Comparison of ENCODE assay signal across 14 mouse cellular contexts in the genomic region with DNA sequence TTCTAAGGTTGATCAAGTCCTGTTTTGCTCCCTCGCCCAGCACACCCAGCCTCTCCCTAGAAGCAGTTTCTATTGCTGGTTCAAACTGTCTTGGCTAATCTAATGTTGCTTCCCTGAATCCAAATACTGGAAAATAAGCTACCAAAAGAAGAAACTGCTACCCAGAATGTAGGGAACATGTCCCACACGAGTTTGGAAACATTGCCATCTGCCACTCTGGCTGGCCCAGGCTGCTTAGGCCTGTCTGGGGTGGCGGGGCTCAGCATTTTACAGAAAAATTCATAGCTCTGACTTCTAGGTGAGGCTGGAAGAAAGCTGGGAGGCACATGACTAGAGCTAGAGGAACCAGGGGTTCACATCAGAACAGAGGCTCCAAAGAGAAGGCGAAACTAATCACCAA.
DNase-seq lines count a peak whose midpoint lies in the region; ATAC-seq and TF ChIP-seq lines count a peak whose summit lies in the region.
"Had no signal": no experiment of that assay in that cellular context is flagged by ENCODE, and none has a peak within 500 bp of the region (broad histone marks: within the 10 kb centered on the region; RNA-seq: fewer than 3 reads in every experiment).

No protein-coding gene starts in this region.

- no peak overlapping the region for H3K9ac ChIP-seq in embryonic facial prominence, embryonic 13.5 days
- H3K9ac ChIP-seq in hindbrain, postnatal 0 days (replicated peaks; ENCODE audit: low read length) = no peak overlapping the region
- no peak overlapping the region for H3K9ac ChIP-seq in midbrain, embryonic 14.5 days (replicated peaks; ENCODE audit: low read length)
- H3K9ac ChIP-seq: limb, embryonic 13.5 days; liver, postnatal 0 days; stomach, embryonic 15.5 days had no signal

- H3K4me3 ChIP-seq in embryonic facial prominence, embryonic 13.5 days = no peak overlapping the region
- no peak overlapping the region for H3K4me3 ChIP-seq in hindbrain, postnatal 0 days (ENCODE audit: low read length)
- no peak overlapping the region for H3K4me3 ChIP-seq in midbrain, embryonic 14.5 days (replicated peaks; ENCODE audit: low read depth, low read length)
- H3K4me3 ChIP-seq: limb, embryonic 13.5 days; stomach, embryonic 15.5 days had no signal

- H3K9me3 ChIP-seq in embryonic facial prominence, embryonic 13.5 days = no peaks in the 10 kb centered on the region
- H3K9me3 ChIP-seq in hindbrain, postnatal 0 days (ENCODE audit: low read length) = no peaks in the 10 kb centered on the region
- H3K9me3 ChIP-seq in midbrain, embryonic 14.5 days (ENCODE audit: control insufficient read depth, low read length) = no peaks in the 10 kb centered on the region
- H3K9me3 ChIP-seq: limb, embryonic 13.5 days; stomach, embryonic 15.5 days had no signal

- DNase-seq in frontal cortex, postnatal 25 days (ENCODE audit: low spot score in 2 of 2) = no peak
- DNase-seq in hindbrain, postnatal 0 days (ENCODE audit: low spot score) = no peak
- no peak for DNase-seq in midbrain, embryonic 14.5 days
- no peak for DNase-seq in lung, adult 18-20 months
- no peak for DNase-seq in urinary bladder, postnatal 4 days (ENCODE audit: low spot score in 2 of 2)
- no peak for DNase-seq in heart, adult 11 months
- DNase-seq: cerebellum, adult 9-10 months; embryo, embryonic 11 days; liver, postnatal 0 days; thymus, postnatal 14 days had no signal

- peak overlapping the region; percentile 34; the same call in 1 of the 2 replicates for H3K27ac ChIP-seq in embryonic facial prominence, embryonic 13.5 days
- H3K27ac ChIP-seq in hindbrain, postnatal 0 days = peak overlapping the region; percentile 26; the same call in 1 of the 2 replicates
- peak overlapping the region; percentile 49; the same call in 1 of the 2 replicates for H3K27ac ChIP-seq in midbrain, embryonic 14.5 days (replicated peaks; ENCODE audit: low read depth, low read length)
- H3K27ac ChIP-seq: stomach, embryonic 15.5 days had no signal

- WGBS in embryonic facial prominence, embryonic 13.5 days = 70% methylated on average over 4 of the region's 4 CpGs
- 82% methylated on average over 4 of the region's 4 CpGs for WGBS in hindbrain, postnatal 0 days
- WGBS in midbrain, embryonic 14.5 days = 70% methylated on average over 4 of the region's 4 CpGs

- peaks cover 7% of the 10 kb centered on the region for H3K4me1 ChIP-seq in embryonic facial prominence, embryonic 13.5 days
- H3K4me1 ChIP-seq in hindbrain, postnatal 0 days (ENCODE audit: insufficient read depth, low read length) = no peaks in the 10 kb centered on the region
- H3K4me1 ChIP-seq in midbrain, embryonic 14.5 days (ENCODE audit: control insufficient read depth, insufficient read depth, low read length) = peaks cover 23% of the 10 kb centered on the region
- H3K4me1 ChIP-seq: stomach, embryonic 15.5 days had no signal

- no peaks in the 10 kb centered on the region for H3K27me3 ChIP-seq in embryonic facial prominence, embryonic 13.5 days
- H3K27me3 ChIP-seq in hindbrain, postnatal 0 days (ENCODE audit: insufficient read depth, low read length) = no peaks in the 10 kb centered on the region
- no peaks in the 10 kb centered on the region for H3K27me3 ChIP-seq in midbrain, embryonic 14.5 days (ENCODE audit: control insufficient read depth, insufficient read depth, low read length)
- H3K27me3 ChIP-seq: limb, embryonic 13.5 days; stomach, embryonic 15.5 days had no signal

- no peak for TF ChIP-seq CTCF in hindbrain, postnatal 0 days (IDR thresholded peaks at IDR 0.05; ENCODE audit: low read depth)

- H3K36me3 ChIP-seq in embryonic facial prominence, embryonic 13.5 days = peaks cover 11% of the 10 kb centered on the region
- H3K36me3 ChIP-seq in hindbrain, postnatal 0 days (ENCODE audit: insufficient read depth, low read length) = no peaks in the 10 kb centered on the region
- H3K36me3 ChIP-seq in midbrain, embryonic 14.5 days (ENCODE audit: control insufficient read depth, insufficient read depth, low read length) = 0 out of 2 replicates have a peak, but pooled peaks cover 2% of the 10 kb centered on the region
- H3K36me3 ChIP-seq: stomach, embryonic 15.5 days had no signal

- ATAC-seq in frontal cortex, adult (ENCODE audit: low TSS enrichment) = peak; percentile 93
- ATAC-seq in embryonic facial prominence, embryonic 13.5 days (ENCODE audit: insufficient number of reproducible peaks, insufficient read depth, low FRiP score, low TSS enrichment, low read depth) = no peak
- ATAC-seq in hindbrain, postnatal 0 days = no peak
- ATAC-seq in midbrain, embryonic 14.5 days (ENCODE audit: low FRiP score, low TSS enrichment) = no peak
- ATAC-seq: liver, postnatal 0 days had no signal

- no peak overlapping the region for H3K4me2 ChIP-seq in embryonic facial prominence, embryonic 13.5 days
- no peak overlapping the region for H3K4me2 ChIP-seq in hindbrain, postnatal 0 days (ENCODE audit: low read depth, low read length)
- no peak overlapping the region for H3K4me2 ChIP-seq in midbrain, embryonic 14.5 days (ENCODE audit: low read length)
- H3K4me2 ChIP-seq: limb, embryonic 13.5 days; stomach, embryonic 15.5 days had no signal
